Mouse (Mus musculus) E14TG2a.4 (cell line): ENCODE measurements around the gene 4933430I17Rik.

Source experiments
- CTCF ChIP-seq: conservative IDR thresholded peaks from 2 replicates; pipeline ENCODE4 v1.5.1; 2014; ENCODE audit warnings: low read length
- POU5F1 ChIP-seq: IDR thresholded peaks from 2 replicates; pipeline ENCODE4 v1.6.1; 2014; ENCODE audit warnings: low read length, borderline replicate concordance

GRCm38 (mm10) chr4:62524651-62525488 is at the start of gene 4933430I17Rik, which contains the start of gene Pole3:
- TF ChIP-seq CTCF: no peak
- TF ChIP-seq POU5F1: no peak
